Mouse (Mus musculus) lung, postnatal 14 days (tissue): ENCODE measurements at regions not wholly inside any gene's neighbourhood (a gene's known extent, or its start where the extent isn't known, plus 50 kb on each side); places are given as distances from the start of the nearest gene placed in this dataset.
A peak's percentile ranks its signal among the peaks of the same experiment; 100 is the strongest.
"Not testable (repeated sequence)": the region's sequence is repeated elsewhere in the genome, so short reads cannot be mapped to it uniquely, and the experiment has no call there.

Experiments used
- DNase-seq: peaks from one replicate; pipeline ENCODE4 v3.0.0; 2021

DNA sequence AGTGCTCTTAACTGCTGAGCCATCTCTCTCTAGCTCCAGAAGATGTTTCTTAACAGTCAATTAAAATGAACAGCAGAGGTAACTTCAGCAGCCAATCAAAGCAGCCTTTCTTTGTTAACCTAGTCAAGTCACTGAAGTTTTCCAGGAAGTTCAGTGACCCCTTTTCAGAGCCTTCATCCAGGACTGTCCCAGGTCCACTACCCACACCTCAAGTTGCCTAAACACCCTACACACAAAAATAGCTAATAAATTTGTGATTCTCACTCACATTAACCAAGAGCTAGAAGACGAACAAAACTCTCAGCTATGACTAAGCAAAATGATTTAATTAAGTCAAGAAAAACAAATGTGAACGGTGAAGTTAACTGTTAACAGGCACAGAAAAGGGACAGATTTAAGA, 214.0 kb upstream of the Smim15 start:
- DNase-seq: no peak

- DNase-seq: no peak
Measured at GRCm38 (mm10) chr13:107829861-107830260, 214.4 kb upstream of the Smim15 start.

GRCm38 (mm10) chr13:107825636-107826035, 218.6 kb upstream of the Smim15 start:
- DNase-seq: no peak

DNA sequence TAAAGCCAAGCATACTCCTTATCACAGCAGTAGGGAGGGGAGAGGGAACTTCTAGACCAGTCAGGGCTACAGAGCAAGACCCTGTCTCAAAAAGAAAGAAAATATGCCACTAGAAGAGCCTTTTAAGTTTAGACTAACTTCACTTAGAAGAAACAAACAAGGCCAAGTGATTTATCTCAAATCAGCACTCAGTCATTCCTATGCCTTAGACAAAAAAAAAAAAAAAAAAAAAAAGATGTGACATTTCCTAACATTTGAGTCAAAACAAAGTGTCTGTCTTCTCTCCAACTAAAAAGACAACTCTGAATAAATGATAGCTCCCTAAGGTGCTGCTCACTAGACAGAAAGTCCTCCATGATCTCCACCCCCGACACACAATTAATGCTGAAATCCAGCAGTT, 220.9 kb upstream of the Smim15 start:
- no peak for DNase-seq

DNA sequence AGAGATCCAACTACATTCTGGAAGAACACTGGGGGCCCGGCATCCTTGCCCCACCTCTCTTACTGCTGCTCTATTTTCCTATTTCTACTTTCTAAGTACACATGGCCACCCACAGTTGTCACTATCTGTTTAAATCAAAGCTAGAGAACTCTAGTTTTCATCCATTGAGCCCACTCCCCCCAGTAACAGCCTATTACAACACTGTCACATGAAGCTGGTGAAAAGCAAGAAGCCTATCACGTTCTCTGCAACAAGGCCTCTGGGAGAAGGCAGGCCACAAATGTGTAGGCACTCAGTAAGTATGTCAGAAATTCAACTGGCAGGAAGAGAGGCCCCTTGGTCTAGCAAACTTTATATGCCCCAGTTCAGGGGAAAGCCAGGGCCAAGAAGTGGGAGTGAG, 222.0 kb upstream of the Smim15 start:
- DNase-seq: no peak

DNA sequence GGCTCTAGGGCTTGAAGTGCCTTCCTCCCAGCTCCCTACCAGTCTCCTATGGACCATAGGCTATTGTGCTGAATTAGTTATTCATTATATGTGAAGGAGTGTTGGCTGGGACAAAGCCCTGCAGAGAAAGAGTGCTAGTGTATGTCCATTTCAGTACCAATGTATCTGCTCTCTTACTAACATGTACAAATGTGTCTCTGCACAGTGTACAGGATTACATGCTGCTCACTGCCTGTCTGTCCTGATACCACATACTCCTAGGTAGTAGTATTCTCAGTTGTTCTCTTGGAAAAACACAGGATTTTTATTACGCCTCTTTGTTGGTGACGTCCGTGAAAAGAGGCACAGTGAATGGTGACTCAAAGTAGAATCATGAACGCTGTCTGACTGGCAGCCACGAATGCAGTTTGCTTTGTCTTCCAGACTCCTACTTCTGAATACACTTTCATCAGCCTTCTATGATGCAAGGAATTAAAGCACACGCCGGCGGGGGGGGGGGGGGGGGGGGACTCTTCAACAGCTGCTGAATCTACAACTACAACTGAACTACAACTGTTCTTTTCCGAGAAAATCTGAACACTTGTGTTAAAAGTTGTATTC, 230.6 kb upstream of the Smim15 start:
- no peak for DNase-seq

DNA sequence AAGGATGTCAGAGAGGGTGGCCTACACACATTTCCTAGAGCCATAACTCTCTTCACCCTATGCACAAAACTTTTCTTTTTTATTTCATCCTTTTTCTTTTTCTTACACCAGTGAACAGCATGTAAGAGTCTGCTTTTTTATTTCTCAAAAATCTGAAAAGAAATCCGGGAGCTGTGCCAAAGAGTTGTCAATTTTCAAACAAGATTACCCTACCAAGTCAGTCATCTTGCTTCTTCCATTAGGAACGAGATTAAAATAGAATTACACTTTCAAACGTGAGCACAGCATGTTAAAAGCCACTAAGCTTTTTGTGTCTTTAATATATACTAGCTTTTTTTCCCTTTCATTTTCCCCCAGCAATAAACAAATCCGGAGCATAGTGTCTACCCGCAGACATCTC, 232.2 kb upstream of the Smim15 start:
- no peak for DNase-seq

GRCm38 (mm10) chr13:107810802-107811192, 233.4 kb upstream of the Smim15 start:
- DNase-seq: no peak

- no peak for DNase-seq
Measured at GRCm38 (mm10) chr13:107810060-107810801, 234.0 kb upstream of the Smim15 start.

- no peak for DNase-seq
Measured at GRCm38 (mm10) chr13:107808961-107809360, 235.3 kb upstream of the Smim15 start.

DNA sequence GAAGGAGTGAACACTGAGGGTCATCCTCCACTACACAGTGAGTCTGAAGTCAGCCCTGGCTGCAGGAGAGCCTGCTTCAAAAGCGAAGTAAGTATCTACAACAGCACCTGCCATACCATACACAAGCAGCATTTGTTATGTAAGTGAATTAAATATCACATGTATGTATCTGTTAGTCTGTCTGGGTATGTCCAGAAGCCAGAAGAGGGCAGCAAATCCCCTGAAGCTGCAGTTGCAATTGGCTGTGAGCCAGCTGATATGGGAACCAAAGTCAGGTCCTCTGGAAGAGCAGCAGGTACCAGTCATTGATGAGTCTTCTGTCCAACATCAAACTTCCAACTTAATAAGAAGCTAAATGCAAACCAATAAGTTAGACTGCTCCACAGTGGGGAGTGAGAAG, 239.8 kb upstream of the Smim15 start:
- peak; percentile 22 for DNase-seq

GRCm38 (mm10) chr13:107799199-107799945, 244.9 kb upstream of the Smim15 start:
- DNase-seq: no peak

DNA sequence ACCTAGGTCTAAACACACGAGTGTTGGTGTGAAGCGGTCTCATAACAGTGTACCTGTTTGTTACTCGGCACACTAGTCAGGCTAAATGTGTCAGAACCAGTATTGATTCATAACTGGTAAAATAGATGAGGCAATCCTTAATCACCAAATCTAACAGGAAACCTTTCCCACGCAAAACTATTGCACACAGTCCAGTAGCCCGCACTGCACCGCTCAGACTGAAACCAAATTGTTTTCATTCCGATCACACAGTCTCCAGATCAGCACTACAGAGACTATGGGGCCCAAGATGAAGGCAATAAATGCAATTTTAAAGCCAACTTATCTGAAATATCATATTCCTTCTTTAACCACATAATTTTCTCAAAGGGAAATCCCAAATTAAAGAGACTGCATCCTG, 246.1 kb upstream of the Smim15 start:
- DNase-seq: no peak

DNA sequence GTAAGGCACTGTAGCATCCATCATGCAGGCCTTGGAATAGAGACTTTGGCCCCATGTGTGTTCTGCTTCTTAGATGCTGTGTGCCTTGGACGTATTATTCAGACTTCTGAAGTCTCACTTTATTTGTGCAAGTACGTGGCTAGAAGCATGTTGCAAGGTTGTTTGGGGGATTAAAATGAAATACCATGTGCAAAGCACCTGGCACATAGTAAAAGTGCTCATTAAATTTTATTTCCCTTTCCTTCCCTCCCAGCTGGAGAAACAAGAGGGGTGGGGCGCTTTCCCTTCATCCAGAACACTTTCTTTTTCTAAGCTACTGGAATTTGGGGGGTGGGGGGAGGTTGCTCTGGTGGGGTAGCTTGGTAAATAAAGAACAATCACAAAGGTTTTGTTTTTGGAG, 248.7 kb upstream of the Smim15 start:
- no peak for DNase-seq

DNA sequence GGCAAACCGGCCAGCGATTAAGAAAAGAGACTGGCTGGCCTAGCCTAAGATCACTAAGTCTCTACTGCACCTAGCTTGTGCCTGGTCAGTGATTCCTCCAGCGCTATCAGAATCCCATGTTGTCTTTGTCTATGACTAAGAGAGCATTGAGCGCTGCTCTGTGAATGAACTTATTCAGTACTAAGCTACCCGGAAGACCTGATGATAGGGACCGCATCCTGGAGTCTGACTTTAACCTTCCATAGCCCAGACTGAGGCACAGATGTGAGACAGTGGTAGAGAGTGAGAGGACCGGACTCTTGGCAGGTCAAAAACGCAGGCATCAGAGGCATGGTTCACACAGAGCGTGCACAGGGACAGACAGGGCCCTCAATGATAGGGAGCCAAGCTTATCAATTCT, 252.5 kb upstream of the Smim15 start:
- no peak for DNase-seq

DNA sequence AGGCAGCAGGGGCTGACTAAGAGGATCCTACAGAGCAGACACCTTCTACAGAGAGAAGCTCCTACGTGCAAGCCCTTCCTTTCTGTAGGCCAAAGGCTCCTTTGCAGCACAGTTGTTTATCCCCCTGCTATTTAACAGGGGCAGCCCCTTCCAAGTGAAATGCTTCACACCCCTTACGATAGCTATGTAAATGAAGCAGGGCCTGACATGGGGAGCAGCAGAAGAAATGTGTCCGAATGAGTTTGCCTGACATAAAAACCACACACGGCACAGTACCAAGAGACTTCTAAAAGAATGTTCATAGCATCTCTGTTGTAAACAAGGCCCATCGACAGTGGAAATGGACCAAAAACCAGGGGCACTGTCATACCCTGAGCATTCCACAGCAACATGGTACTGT, 259.3 kb upstream of the Smim15 start:
- DNase-seq: no peak

GRCm38 (mm10) chr13:107781741-107782140, 262.5 kb upstream of the Smim15 start:
- no peak for DNase-seq

GRCm38 (mm10) chr13:107781221-107781620, 263.0 kb upstream of the Smim15 start:
- no peak for DNase-seq

- DNase-seq: no peak
Measured at GRCm38 (mm10) chr13:107779591-107779990, 264.7 kb upstream of the Smim15 start.

GRCm38 (mm10) chr13:107774499-107774898, 269.7 kb upstream of the Smim15 start:
- DNase-seq: not testable (repeated sequence)

GRCm38 (mm10) chr13:107767262-107767624, 277.0 kb upstream of the Smim15 start:
- DNase-seq: no peak

DNA sequence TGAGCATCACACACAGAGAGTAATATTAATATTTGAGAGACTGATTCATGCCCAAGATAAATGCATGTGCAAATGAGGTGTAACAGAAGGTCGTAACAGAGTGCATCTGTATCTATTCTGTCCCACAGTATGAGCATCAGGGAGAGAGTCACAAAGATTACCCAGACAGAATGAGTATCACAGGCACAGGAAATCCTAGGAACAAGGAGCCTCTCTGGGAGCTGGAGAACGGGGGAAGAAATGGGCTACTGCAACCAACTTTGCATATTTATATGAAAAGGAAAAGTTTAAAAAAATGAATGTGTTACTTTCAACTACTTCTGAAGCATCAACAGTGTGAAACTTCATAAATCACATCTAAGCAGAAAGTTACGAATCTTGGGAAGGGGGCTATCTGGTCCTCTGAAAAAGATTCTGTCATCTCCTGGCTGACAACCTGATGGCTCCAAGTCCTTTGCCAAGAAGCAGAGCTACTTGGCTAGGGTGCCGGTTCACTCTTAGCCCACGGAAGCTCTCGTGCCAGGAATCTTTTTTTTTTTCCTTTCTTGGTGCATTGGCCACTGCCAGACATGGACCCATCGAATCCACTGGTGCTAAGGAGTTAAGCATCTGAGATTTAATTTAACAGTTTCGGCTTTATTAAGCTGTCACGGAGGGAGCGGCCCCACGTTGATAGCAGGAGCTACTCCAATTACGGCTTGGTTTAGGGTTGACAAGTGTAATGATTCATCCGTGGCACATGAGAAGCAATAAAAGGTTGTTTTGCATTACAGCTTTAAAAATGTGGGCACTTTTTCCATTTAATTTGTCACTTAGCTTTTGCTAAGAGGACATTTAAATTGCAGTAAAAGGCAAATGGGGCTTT, 277.6 kb upstream of the Smim15 start:
- no peak for DNase-seq

- no peak for DNase-seq
Measured at GRCm38 (mm10) chr13:107763911-107764310, 280.3 kb upstream of the Smim15 start.
